Mouse (Mus musculus) bone marrow macrophage, adult 2 months (primary cell): ENCODE measurements around the gene Ccdc74a.

Source experiments
- CTCF ChIP-seq: IDR thresholded peaks from 2 replicates; pipeline ENCODE4 v1.5.1; 2012; ENCODE audit warnings: low read depth, mild to moderate bottlenecking, low read length, moderate library complexity
- POLR2A ChIP-seq: IDR thresholded peaks from 2 replicates; pipeline ENCODE4 v1.6.1; 2012; ENCODE audit warnings: mild to moderate bottlenecking, low read depth, low read length, borderline replicate concordance

DNA sequence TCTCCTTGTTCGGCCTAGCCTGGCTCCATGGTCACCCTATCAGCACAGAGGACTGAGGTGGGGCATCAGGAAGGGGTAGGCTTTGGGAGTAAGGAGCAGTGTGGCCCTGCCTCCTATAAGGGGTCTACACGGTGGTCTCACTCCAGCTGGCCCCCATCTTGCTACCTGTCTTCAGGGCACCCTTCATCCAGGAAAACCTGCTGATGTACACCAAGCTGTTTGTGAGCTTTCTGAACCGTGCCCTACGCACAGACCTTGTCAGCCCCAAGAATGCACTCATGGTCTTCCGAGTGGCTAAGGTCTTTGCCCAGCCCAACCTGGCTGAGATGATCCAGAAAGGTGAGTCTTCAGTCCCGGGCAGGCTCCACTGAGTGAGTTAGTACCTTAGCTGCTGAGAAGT is 6.3 kb upstream of the Ccdc74a start:
- TF ChIP-seq CTCF (no peak), POLR2A (no peak)
